Mouse (Mus musculus): ENCODE measurements around the gene Fxn. TPM values are rescaled to one million over a fixed set of nuclear protein-coding genes. Genes with fewer than 3 reads are reported as not detected.
"Not testable (repeated sequence)": the region's sequence is repeated elsewhere in the genome, so short reads cannot be mapped to it uniquely, and the experiment has no call there.

Fxn gene
- polyA plus RNA-seq, 1 experiment from 2014 or later: 60.4 TPM

- H3K27ac ChIP-seq (replicated peaks in 1 of 2; ENCODE audit: control insufficient read depth in 1 of 2, insufficient read depth in 1 of 2, low read depth in 2 of 2, low read length in 2 of 2); H3K9me3 ChIP-seq (ENCODE audit: control insufficient read depth, low read length); H3K4me3 ChIP-seq (ENCODE audit: control insufficient read depth in 1 of 2, insufficient read depth in 1 of 2, low read depth in 1 of 2, low read length in 2 of 2); ATAC-seq (ENCODE audit: insufficient number of reproducible peaks, insufficient read depth, low FRiP score, low read depth); H3K36me3 ChIP-seq (ENCODE audit: control insufficient read depth, insufficient read depth, low read length); H3K9ac ChIP-seq (ENCODE audit: low read length); H3K4me1 ChIP-seq (ENCODE audit: control insufficient read depth in 2 of 2, insufficient read depth in 2 of 2, low read length in 2 of 2); H3K4me2 ChIP-seq (ENCODE audit: low read length); H3K27me3 ChIP-seq (ENCODE audit: control insufficient read depth, insufficient read depth, low read length): not testable (repeated sequence)
- WGBS: 89% methylated on average over 1 of the region's 1 CpGs
Observed at GRCm38 (mm10) chr19:24232356-24232755, 48.0 kb downstream of the Fxn start.

- Histone ChIP-seq H3K27me3 (ENCODE audit: control insufficient read depth, insufficient read depth, low read length) (no peaks in the 10 kb centered on the region), H3K36me3 (ENCODE audit: control insufficient read depth, insufficient read depth, low read length) (no peaks in the 10 kb centered on the region), H3K4me3 (ENCODE audit: control insufficient read depth in 1 of 2, insufficient read depth in 1 of 2, low read depth in 1 of 2, low read length in 2 of 2) (peak overlapping the region; percentile 54 to 67), H3K9ac (ENCODE audit: low read length) (peak overlapping the region; percentile 81), H3K4me2 (ENCODE audit: low read length) (peak overlapping the region; percentile 76), H3K4me1 (ENCODE audit: control insufficient read depth in 2 of 2, insufficient read depth in 2 of 2, low read length in 2 of 2) (peaks cover 6 to 8% of the 10 kb centered on the region in 2 experiments; a peak in 3 of 4 replicates), H3K27ac (replicated peaks in 1 of 2; ENCODE audit: control insufficient read depth in 1 of 2, insufficient read depth in 1 of 2, low read depth in 2 of 2, low read length in 2 of 2) (peak overlapping the region; percentile 73 to 76; a peak in 3 of 4 replicates), H3K9me3 (ENCODE audit: control insufficient read depth, low read length) (no peaks in the 10 kb centered on the region)
- no peak for ATAC-seq (ENCODE audit: insufficient number of reproducible peaks, insufficient read depth, low FRiP score, low read depth)
- under 1% methylated on average over 17 of the region's 17 CpGs for WGBS
Observed at GRCm38 (mm10) chr19:24225305-24225696, 55.1 kb downstream of the Fxn start.

GRCm38 (mm10) chr19:24224500-24225304 is 55.7 kb downstream of the Fxn start, which contains the start of gene Tjp2:
Gene Tjp2, minus strand, starts transcription at chr19:24225030.
- peak; percentile 72 for ATAC-seq (ENCODE audit: insufficient number of reproducible peaks, insufficient read depth, low FRiP score, low read depth)
- H3K9me3 ChIP-seq (ENCODE audit: control insufficient read depth, low read length): no peaks in the 10 kb centered on the region
- H3K4me3 ChIP-seq (ENCODE audit: control insufficient read depth in 1 of 2, insufficient read depth in 1 of 2, low read depth in 1 of 2, low read length in 2 of 2): peak within 1 kb of the TSS; percentile 54 to 67
- H3K4me1 ChIP-seq (ENCODE audit: control insufficient read depth in 2 of 2, insufficient read depth in 2 of 2, low read length in 2 of 2): peaks cover 6 to 8% of the 10 kb centered on the region in 2 experiments; a peak in 3 of 4 replicates
- H3K27ac ChIP-seq (replicated peaks in 1 of 2; ENCODE audit: control insufficient read depth in 1 of 2, insufficient read depth in 1 of 2, low read depth in 2 of 2, low read length in 2 of 2): peak within 1 kb of the TSS; percentile 73 to 76
- no peaks in the 10 kb centered on the region for H3K27me3 ChIP-seq (ENCODE audit: control insufficient read depth, insufficient read depth, low read length)
- peak within 1 kb of the TSS; percentile 76 for H3K4me2 ChIP-seq (ENCODE audit: low read length)
- H3K36me3 ChIP-seq (ENCODE audit: control insufficient read depth, insufficient read depth, low read length): no peaks in the 10 kb centered on the region
- peak within 1 kb of the TSS; percentile 81 for H3K9ac ChIP-seq (ENCODE audit: low read length)
- under 1% methylated on average over 59 of the region's 59 CpGs for WGBS

- ATAC-seq (ENCODE audit: insufficient number of reproducible peaks, insufficient read depth, low FRiP score, low read depth): no peak
- H3K27me3 ChIP-seq (ENCODE audit: control insufficient read depth, insufficient read depth, low read length): no peaks in the 10 kb centered on the region
- peak overlapping the region; percentile 54 to 67 for H3K4me3 ChIP-seq (ENCODE audit: control insufficient read depth in 1 of 2, insufficient read depth in 1 of 2, low read depth in 1 of 2, low read length in 2 of 2)
- peak overlapping the region; percentile 81 for H3K9ac ChIP-seq (ENCODE audit: low read length)
- no peaks in the 10 kb centered on the region for H3K36me3 ChIP-seq (ENCODE audit: control insufficient read depth, insufficient read depth, low read length)
- H3K4me2 ChIP-seq (ENCODE audit: low read length): peak overlapping the region; percentile 76
- 25% methylated on average over 11 of the region's 11 CpGs for WGBS
- peaks cover 6 to 13% of the 10 kb centered on the region in 2 experiments; a peak in 3 of 4 replicates for H3K4me1 ChIP-seq (ENCODE audit: control insufficient read depth in 2 of 2, insufficient read depth in 2 of 2, low read length in 2 of 2)
- H3K9me3 ChIP-seq (ENCODE audit: control insufficient read depth, low read length): no peaks in the 10 kb centered on the region
- H3K27ac ChIP-seq (replicated peaks in 1 of 2; ENCODE audit: control insufficient read depth in 1 of 2, insufficient read depth in 1 of 2, low read depth in 2 of 2, low read length in 2 of 2): peak overlapping the region; percentile 73 to 76
Observed at GRCm38 (mm10) chr19:24223851-24224251, 56.6 kb downstream of the Fxn start.

GRCm38 (mm10) chr19:24221455-24221854 is 59.0 kb downstream of the Fxn start:
- H3K36me3 ChIP-seq (ENCODE audit: control insufficient read depth, insufficient read depth, low read length): no peaks in the 10 kb centered on the region
- H3K9me3 ChIP-seq (ENCODE audit: control insufficient read depth, low read length): no peaks in the 10 kb centered on the region
- peak overlapping the region; percentile 21; the same call in 1 of the 2 replicates for H3K4me2 ChIP-seq (ENCODE audit: low read length)
- H3K27me3 ChIP-seq (ENCODE audit: control insufficient read depth, insufficient read depth, low read length): no peaks in the 10 kb centered on the region
- H3K4me1 ChIP-seq (ENCODE audit: control insufficient read depth in 2 of 2, insufficient read depth in 2 of 2, low read length in 2 of 2): peaks cover 6 to 13% of the 10 kb centered on the region in 2 experiments; a peak in 3 of 4 replicates
- no peak for ATAC-seq (ENCODE audit: insufficient number of reproducible peaks, insufficient read depth, low FRiP score, low read depth)
- H3K9ac ChIP-seq (ENCODE audit: low read length): no peak overlapping the region
- H3K27ac ChIP-seq (replicated peaks in 1 of 2; ENCODE audit: control insufficient read depth in 1 of 2, insufficient read depth in 1 of 2, low read depth in 2 of 2, low read length in 2 of 2): no peak overlapping the region
- no peak overlapping the region for H3K4me3 ChIP-seq (ENCODE audit: control insufficient read depth in 1 of 2, insufficient read depth in 1 of 2, low read depth in 1 of 2, low read length in 2 of 2)
- WGBS: 84% methylated on average over 4 of the region's 4 CpGs

- no peaks in the 10 kb centered on the region for H3K36me3 ChIP-seq (ENCODE audit: control insufficient read depth, insufficient read depth, low read length)
- no peak overlapping the region for H3K27ac ChIP-seq (replicated peaks in 1 of 2; ENCODE audit: control insufficient read depth in 1 of 2, insufficient read depth in 1 of 2, low read depth in 2 of 2, low read length in 2 of 2)
- H3K27me3 ChIP-seq (ENCODE audit: control insufficient read depth, insufficient read depth, low read length): no peaks in the 10 kb centered on the region
- ATAC-seq (ENCODE audit: insufficient number of reproducible peaks, insufficient read depth, low FRiP score, low read depth): no peak
- peak overlapping the region; percentile 21; the same call in 1 of the 2 replicates for H3K4me2 ChIP-seq (ENCODE audit: low read length)
- H3K4me3 ChIP-seq (ENCODE audit: control insufficient read depth in 1 of 2, insufficient read depth in 1 of 2, low read depth in 1 of 2, low read length in 2 of 2): no peak overlapping the region
- WGBS: 50% methylated on average over 13 of the region's 14 CpGs
- peaks cover 9 to 13% of the 10 kb centered on the region in 2 experiments; a peak in 3 of 4 replicates for H3K4me1 ChIP-seq (ENCODE audit: control insufficient read depth in 2 of 2, insufficient read depth in 2 of 2, low read length in 2 of 2)
- H3K9ac ChIP-seq (ENCODE audit: low read length): no peak overlapping the region
- H3K9me3 ChIP-seq (ENCODE audit: control insufficient read depth, low read length): no peaks in the 10 kb centered on the region
Observed at GRCm38 (mm10) chr19:24220795-24221445, 59.5 kb downstream of the Fxn start.

GRCm38 (mm10) chr19:24219011-24219410 is 61.4 kb downstream of the Fxn start:
- peaks cover 8 to 12% of the 10 kb centered on the region in 2 experiments; a peak in 3 of 4 replicates for H3K4me1 ChIP-seq (ENCODE audit: control insufficient read depth in 2 of 2, insufficient read depth in 2 of 2, low read length in 2 of 2)
- H3K27ac ChIP-seq (replicated peaks in 1 of 2; ENCODE audit: control insufficient read depth in 1 of 2, insufficient read depth in 1 of 2, low read depth in 2 of 2, low read length in 2 of 2): no peak overlapping the region
- WGBS: 71% methylated on average over 9 of the region's 9 CpGs
- no peak overlapping the region for H3K9ac ChIP-seq (ENCODE audit: low read length)
- no peaks in the 10 kb centered on the region for H3K9me3 ChIP-seq (ENCODE audit: control insufficient read depth, low read length)
- no peaks in the 10 kb centered on the region for H3K36me3 ChIP-seq (ENCODE audit: control insufficient read depth, insufficient read depth, low read length)
- H3K4me3 ChIP-seq (ENCODE audit: control insufficient read depth in 1 of 2, insufficient read depth in 1 of 2, low read depth in 1 of 2, low read length in 2 of 2): no peak overlapping the region
- ATAC-seq (ENCODE audit: insufficient number of reproducible peaks, insufficient read depth, low FRiP score, low read depth): no peak
- H3K4me2 ChIP-seq (ENCODE audit: low read length): no peak overlapping the region
- H3K27me3 ChIP-seq (ENCODE audit: control insufficient read depth, insufficient read depth, low read length): no peaks in the 10 kb centered on the region

All from heart, embryonic 14.5 days (tissue).